1 mouse cellular context compared by ENCODE assay signal in the genomic region with DNA sequence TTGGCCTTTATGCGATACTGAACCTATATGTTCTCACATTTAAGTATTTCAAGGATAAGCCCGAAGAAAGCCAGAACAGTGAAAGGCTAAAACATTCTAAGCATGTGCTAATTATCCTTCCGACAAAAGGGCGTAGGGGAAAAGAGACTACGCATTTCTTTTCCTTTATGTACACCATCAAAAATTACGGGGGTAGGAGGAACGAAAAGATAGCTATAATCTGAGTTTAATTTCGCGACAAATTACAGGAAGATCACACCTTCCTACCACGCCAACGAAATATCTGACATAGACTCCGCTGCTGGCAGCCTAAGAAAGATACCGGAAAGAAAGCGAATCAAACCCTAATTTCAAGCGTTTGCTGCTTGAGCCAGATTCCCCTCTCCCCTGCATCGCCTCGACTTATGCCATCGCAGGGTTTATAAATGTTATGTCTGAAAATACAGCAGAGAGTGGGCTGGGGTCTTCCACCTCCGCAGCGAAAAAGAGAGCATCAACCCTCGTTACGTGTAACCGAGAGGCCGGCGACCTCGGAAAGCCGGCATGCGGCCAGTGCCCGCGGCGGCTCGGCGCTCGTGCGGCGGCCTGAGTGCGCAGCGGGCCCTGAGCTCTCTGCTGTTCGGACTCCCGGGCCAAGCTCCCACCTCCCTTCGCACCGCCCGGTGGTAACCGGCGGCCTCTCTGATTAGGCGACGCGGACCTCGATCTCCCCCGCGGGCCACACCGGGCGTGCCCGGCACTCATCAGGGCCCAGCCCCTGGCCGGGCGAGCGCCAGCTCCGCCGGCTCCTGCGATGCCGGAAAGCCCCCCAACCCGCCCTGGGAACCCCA.
A peak's percentile ranks its signal among the peaks of the same experiment; 100 is the strongest.
TF ChIP-seq lines count a peak whose summit lies in the region.

No protein-coding gene starts in this region.

TF ChIP-seq in CH12.LX, 34 proteins besides CTCF, POLR2A, EP300 and RAD21:
- TF ChIP-seq RCOR1 (conservative IDR thresholded peaks at IDR 0.05; ENCODE audit: low read depth, low read length) (no peak), E2F4 (IDR thresholded peaks at IDR 0.05; ENCODE audit: insufficient replicate concordance, low read depth, low read length) (no peak), SIN3A (IDR thresholded peaks at IDR 0.05; ENCODE audit: low read length) (no peak; the same call in none of the 2 replicates), TCF12 (IDR thresholded peaks at IDR 0.05; ENCODE audit: low read depth, low read length) (no peak), USF1 (IDR thresholded peaks at IDR 0.05; ENCODE audit: low read depth, low read length) (no peak), BHLHE40 (IDR thresholded peaks at IDR 0.05; ENCODE audit: low read depth, low read length) (peak; percentile 22), TBP (conservative IDR thresholded peaks at IDR 0.05; ENCODE audit: low read depth, low read length) (no peak), ETS1 (conservative IDR thresholded peaks at IDR 0.05; ENCODE audit: low read depth, low read length) (no peak), ZMIZ1 (IDR thresholded peaks at IDR 0.05; ENCODE audit: low read depth, low read length) (no peak), MEF2A (IDR thresholded peaks at IDR 0.05; ENCODE audit: borderline replicate concordance, low read depth, low read length) (0 out of 2 replicates have a peak, but pooled peaks have one; percentile 9), JUND (conservative IDR thresholded peaks at IDR 0.05; ENCODE audit: low read depth, low read length) (no peak), MYC (IDR thresholded peaks at IDR 0.05; ENCODE audit: low read depth, low read length) (peak; percentile 60; the same call in 1 of the 2 replicates), GABPA (IDR thresholded peaks at IDR 0.05; ENCODE audit: insufficient replicate concordance, low read depth, low read length) (no peak), UBTF (IDR thresholded peaks at IDR 0.05; ENCODE audit: low read depth, low read length) (peak; percentile 87; the same call in 1 of the 2 replicates), JUN (IDR thresholded peaks at IDR 0.05; ENCODE audit: insufficient read depth, low read depth, low read length) (no peak), MAX (IDR thresholded peaks at IDR 0.05; ENCODE audit: low read length) (peak; percentile 63; the same call in 1 of the 2 replicates), KAT2A (IDR thresholded peaks at IDR 0.05; ENCODE audit: insufficient replicate concordance, low read length) (no peak), MAFK (IDR thresholded peaks at IDR 0.05; ENCODE audit: insufficient replicate concordance, low read length) (no peak), NELFE (IDR thresholded peaks at IDR 0.05; ENCODE audit: low read depth, low read length) (no peak), ZKSCAN1 (IDR thresholded peaks at IDR 0.05; ENCODE audit: borderline replicate concordance, low read depth, low read length) (no peak), ELF1 (IDR thresholded peaks at IDR 0.05; ENCODE audit: low read depth, low read length) (no peak), CHD2 (IDR thresholded peaks at IDR 0.05; ENCODE audit: low read length) (0 out of 2 replicates have a peak, but pooled peaks have one; percentile 10), MAZ (IDR thresholded peaks at IDR 0.05; ENCODE audit: low read depth, low read length) (no peak), NRF1 (IDR thresholded peaks at IDR 0.05; ENCODE audit: low read depth, low read length) (peak; percentile 22; the same call in 1 of the 2 replicates), SMC3 (IDR thresholded peaks at IDR 0.05; ENCODE audit: low read depth, low read length) (no peak), IRF4 (IDR thresholded peaks at IDR 0.05; ENCODE audit: low read depth, low read length) (peak; percentile 21; the same call in 1 of the 2 replicates), CHD1 (IDR thresholded peaks at IDR 0.05; ENCODE audit: low read depth, low read length) (peak; percentile 81), ZNF384 (IDR thresholded peaks at IDR 0.05; ENCODE audit: low read depth, low read length) (no peak), MXI1 (IDR thresholded peaks at IDR 0.05; ENCODE audit: low read depth, low read length) (peak; percentile 51)
TF ChIP-seq in CH12.LX: peak in this region for 10.
